Mouse (Mus musculus): ENCODE measurements around the gene Cep72.
"Not testable (repeated sequence)": the region's sequence is repeated elsewhere in the genome, so short reads cannot be mapped to it uniquely, and the experiment has no call there.

Gene Cep72

GRCm38 (mm10) chr13:74029013-74029412, 33.1 kb downstream of the Cep72 start:
- no peak for DNase-seq

- no peak for DNase-seq
Measured at GRCm38 (mm10) chr13:74028116-74028515, 34.0 kb downstream of the Cep72 start.

GRCm38 (mm10) chr13:74026215-74026614, 35.9 kb downstream of the Cep72 start:
- DNase-seq, result peak; percentile 19

GRCm38 (mm10) chr13:74025151-74026081, 36.7 kb downstream of the Cep72 start:
- DNase-seq, result no peak

- not testable (repeated sequence) for DNase-seq
Measured at GRCm38 (mm10) chr13:74019006-74019405, 43.1 kb downstream of the Cep72 start.

GRCm38 (mm10) chr13:74017426-74017825, 44.7 kb downstream of the Cep72 start:
- DNase-seq, result no peak

GRCm38 (mm10) chr13:74015908-74016307, 46.2 kb downstream of the Cep72 start:
- no peak for DNase-seq

- DNase-seq, result no peak
Measured at GRCm38 (mm10) chr13:74010678-74011077, 51.4 kb downstream of the Cep72 start.

- peak; percentile 52 for DNase-seq
Measured at GRCm38 (mm10) chr13:74009791-74010614, 52.1 kb downstream of the Cep72 start.

- DNase-seq, result peak; percentile 93
Measured at GRCm38 (mm10) chr13:74008948-74009718, 53.0 kb downstream of the Cep72 start, which contains the start of gene Tppp. Gene Tppp (plus strand): TSS chr13:74009407.

GRCm38 (mm10) chr13:74008216-74008615, 53.9 kb downstream of the Cep72 start:
- DNase-seq, result not testable (repeated sequence)

GRCm38 (mm10) chr13:74006881-74007280, 55.2 kb downstream of the Cep72 start:
- DNase-seq, result not testable (repeated sequence)

GRCm38 (mm10) chr13:74001492-74001891, 60.6 kb downstream of the Cep72 start:
- no peak for DNase-seq

- no peak for DNase-seq
Measured at GRCm38 (mm10) chr13:74000961-74001360, 61.1 kb downstream of the Cep72 start.

- DNase-seq, result no peak
Measured at GRCm38 (mm10) chr13:74000519-74000918, 61.6 kb downstream of the Cep72 start.

GRCm38 (mm10) chr13:73996456-73996855, 65.6 kb downstream of the Cep72 start:
- no peak for DNase-seq

GRCm38 (mm10) chr13:73991267-73991666, 70.8 kb downstream of the Cep72 start:
- no peak for DNase-seq

GRCm38 (mm10) chr13:73990761-73991160, 71.3 kb downstream of the Cep72 start:
- DNase-seq, result peak; percentile 10

GRCm38 (mm10) chr13:73990325-73990724, 71.8 kb downstream of the Cep72 start:
- DNase-seq, result no peak
